Mouse (Mus musculus): ENCODE measurements around the gene Ooep. TPM values are rescaled to one million over a fixed set of nuclear protein-coding genes. Genes with fewer than 3 reads are reported as not detected.
A peak's percentile ranks its signal among the peaks of the same experiment; 100 is the strongest.
"Not testable (repeated sequence)": the region's sequence is repeated elsewhere in the genome, so short reads cannot be mapped to it uniquely, and the experiment has no call there.

Ooep gene
- polyA plus RNA-seq, 1 experiment from 2014 or later, result 0.12 TPM

GRCm38 (mm10) chr9:78349141-78349540 lies 29.4 kb downstream of the Ooep start:
- ATAC-seq (replicated peaks; ENCODE audit: low FRiP score); H3K27me3 ChIP-seq (replicated peaks; ENCODE audit: control insufficient read depth, insufficient read depth, low read length); H3K4me1 ChIP-seq (replicated peaks; ENCODE audit: control insufficient read depth, insufficient read depth, low read length); H3K9me3 ChIP-seq (ENCODE audit: control insufficient read depth, low read length); H3K9ac ChIP-seq (ENCODE audit: low read depth, low read length); H3K36me3 ChIP-seq (ENCODE audit: control insufficient read depth, insufficient read depth, low read length); H3K4me2 ChIP-seq; H3K27ac ChIP-seq (ENCODE audit: low read depth, low read length); H3K4me3 ChIP-seq (ENCODE audit: low read depth, low read length); DNase-seq (ENCODE audit: low spot score): not testable (repeated sequence)
- WGBS, result 68% methylated on average over 3 of the region's 3 CpGs

GRCm38 (mm10) chr9:78348206-78349004 lies 30.1 kb downstream of the Ooep start:
- not testable (repeated sequence) for H3K9ac ChIP-seq (ENCODE audit: low read depth, low read length); H3K9me3 ChIP-seq (ENCODE audit: control insufficient read depth, low read length); H3K4me1 ChIP-seq (replicated peaks; ENCODE audit: control insufficient read depth, insufficient read depth, low read length); DNase-seq (ENCODE audit: low spot score); H3K27me3 ChIP-seq (replicated peaks; ENCODE audit: control insufficient read depth, insufficient read depth, low read length); H3K4me3 ChIP-seq (ENCODE audit: low read depth, low read length); ATAC-seq (replicated peaks; ENCODE audit: low FRiP score); H3K27ac ChIP-seq (ENCODE audit: low read depth, low read length); H3K4me2 ChIP-seq; H3K36me3 ChIP-seq (ENCODE audit: control insufficient read depth, insufficient read depth, low read length)
- WGBS, result 50% methylated on average over 6 of the region's 6 CpGs

DNA sequence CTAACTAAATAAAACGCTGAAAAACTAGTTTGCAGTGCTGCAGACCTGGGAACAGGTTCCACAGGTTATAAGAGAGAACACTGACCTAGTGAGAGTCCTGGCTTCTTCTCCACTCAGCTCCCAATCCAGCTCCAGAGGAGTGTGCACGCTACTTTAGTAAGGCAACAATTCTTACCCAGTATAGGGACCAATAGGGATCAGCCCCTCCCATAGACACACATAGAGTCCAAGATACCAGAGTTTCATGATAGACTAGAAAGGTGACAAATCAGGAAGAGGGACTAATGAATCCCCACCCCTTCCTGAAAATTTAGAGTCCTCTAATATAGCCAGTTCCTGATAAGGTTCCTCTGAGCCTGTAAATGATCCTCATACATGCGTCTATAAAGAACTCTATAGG lies 31.5 kb downstream of the Ooep start:
- Histone ChIP-seq H3K9ac (ENCODE audit: low read depth, low read length) (no peak overlapping the region), H3K4me3 (ENCODE audit: low read depth, low read length) (no peak overlapping the region), H3K27ac (ENCODE audit: low read depth, low read length) (no peak overlapping the region), H3K36me3 (ENCODE audit: control insufficient read depth, insufficient read depth, low read length) (no peaks in the 10 kb centered on the region), H3K4me1 (replicated peaks; ENCODE audit: control insufficient read depth, insufficient read depth, low read length) (no peaks in the 10 kb centered on the region), H3K27me3 (replicated peaks; ENCODE audit: control insufficient read depth, insufficient read depth, low read length) (no peaks in the 10 kb centered on the region), H3K9me3 (ENCODE audit: control insufficient read depth, low read length) (no peaks in the 10 kb centered on the region), H3K4me2 (no peak overlapping the region)
- WGBS, result 56% methylated on average over 3 of the region's 3 CpGs
- no peak for ATAC-seq (replicated peaks; ENCODE audit: low FRiP score)
- no peak for DNase-seq (ENCODE audit: low spot score)

DNA sequence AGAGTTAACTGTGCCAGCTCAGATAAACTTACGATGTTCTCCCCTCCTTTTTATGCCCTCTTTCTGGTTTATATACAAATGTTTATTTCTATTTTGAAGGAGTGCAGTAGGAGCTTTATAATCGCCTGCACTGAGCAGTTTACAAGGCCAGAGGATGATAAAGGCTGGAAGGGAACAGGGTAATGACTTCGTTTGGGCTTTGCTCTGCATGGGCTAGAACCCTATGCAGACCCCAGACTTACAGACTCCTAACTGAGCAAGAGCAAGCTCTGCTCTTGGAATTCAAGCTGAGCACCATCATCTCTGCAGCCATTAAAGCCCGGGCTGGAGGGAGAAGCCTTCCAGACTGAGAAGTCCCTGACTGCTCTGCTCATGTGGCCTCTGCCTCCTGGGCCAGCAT lies 33.3 kb downstream of the Ooep start:
- not testable (repeated sequence) for H3K36me3 ChIP-seq (ENCODE audit: control insufficient read depth, insufficient read depth, low read length); ATAC-seq (replicated peaks; ENCODE audit: low FRiP score); DNase-seq (ENCODE audit: low spot score); H3K27me3 ChIP-seq (replicated peaks; ENCODE audit: control insufficient read depth, insufficient read depth, low read length); H3K9me3 ChIP-seq (ENCODE audit: control insufficient read depth, low read length); H3K4me3 ChIP-seq (ENCODE audit: low read depth, low read length); H3K9ac ChIP-seq (ENCODE audit: low read depth, low read length); H3K27ac ChIP-seq (ENCODE audit: low read depth, low read length); H3K4me2 ChIP-seq; H3K4me1 ChIP-seq (replicated peaks; ENCODE audit: control insufficient read depth, insufficient read depth, low read length)
- 49% methylated on average over 3 of the region's 4 CpGs for WGBS

DNA sequence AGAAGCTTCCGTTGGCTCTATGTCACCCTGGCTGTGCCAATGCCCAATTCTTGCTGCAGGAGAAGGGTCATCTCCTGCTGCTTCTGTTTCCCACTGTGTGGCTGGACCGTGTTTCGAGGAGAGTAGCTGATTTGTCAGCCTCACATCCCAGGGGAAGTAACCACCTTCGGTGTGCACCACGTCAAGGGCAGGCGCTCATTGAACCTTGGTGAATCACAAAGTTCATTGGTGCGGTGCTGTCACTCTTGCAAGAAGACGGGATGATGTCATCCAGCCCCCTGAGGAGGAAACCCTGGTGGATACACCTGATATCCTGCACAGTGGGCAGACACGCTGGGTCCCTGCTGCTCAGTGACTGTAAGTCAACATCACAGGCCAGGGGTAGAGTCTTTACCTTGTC lies 35.5 kb downstream of the Ooep start:
- H3K27ac ChIP-seq (ENCODE audit: low read depth, low read length); ATAC-seq (replicated peaks; ENCODE audit: low FRiP score); H3K4me2 ChIP-seq; H3K27me3 ChIP-seq (replicated peaks; ENCODE audit: control insufficient read depth, insufficient read depth, low read length); H3K9me3 ChIP-seq (ENCODE audit: control insufficient read depth, low read length); H3K9ac ChIP-seq (ENCODE audit: low read depth, low read length); H3K36me3 ChIP-seq (ENCODE audit: control insufficient read depth, insufficient read depth, low read length); DNase-seq (ENCODE audit: low spot score); H3K4me1 ChIP-seq (replicated peaks; ENCODE audit: control insufficient read depth, insufficient read depth, low read length); H3K4me3 ChIP-seq (ENCODE audit: low read depth, low read length): not testable (repeated sequence)
- WGBS, result 77% methylated on average over 9 of the region's 9 CpGs

GRCm38 (mm10) chr9:78342494-78342893 lies 36.0 kb downstream of the Ooep start:
- not testable (repeated sequence) for ATAC-seq (replicated peaks; ENCODE audit: low FRiP score); H3K9me3 ChIP-seq (ENCODE audit: control insufficient read depth, low read length)
- WGBS, result 79% methylated on average over 4 of the region's 4 CpGs

DNA sequence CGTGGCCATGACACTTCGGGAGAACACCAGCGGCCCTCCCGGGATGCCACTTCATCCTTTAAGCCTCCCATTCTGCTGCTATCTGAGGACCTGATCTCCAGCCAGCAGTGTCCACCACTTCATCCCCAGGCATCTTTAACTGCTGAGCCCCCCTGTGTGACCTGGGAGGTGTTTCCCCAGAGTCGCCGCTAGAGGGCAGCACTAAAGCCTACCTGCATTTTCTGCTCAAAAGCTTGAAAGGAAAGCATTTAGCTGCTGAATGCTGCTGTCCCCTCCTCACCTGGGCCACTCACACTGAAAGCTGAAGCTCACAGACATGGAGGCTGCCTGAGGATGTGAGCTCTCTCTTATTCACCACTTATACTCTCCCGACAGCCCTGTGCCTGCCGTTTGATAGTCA lies 38.2 kb downstream of the Ooep start:
- WGBS, result 12% methylated on average over 8 of the region's 8 CpGs
- H3K27ac ChIP-seq (ENCODE audit: low read depth, low read length); H3K9ac ChIP-seq (ENCODE audit: low read depth, low read length); H3K27me3 ChIP-seq (replicated peaks; ENCODE audit: control insufficient read depth, insufficient read depth, low read length); H3K4me1 ChIP-seq (replicated peaks; ENCODE audit: control insufficient read depth, insufficient read depth, low read length); H3K36me3 ChIP-seq (ENCODE audit: control insufficient read depth, insufficient read depth, low read length); H3K4me3 ChIP-seq (ENCODE audit: low read depth, low read length); H3K4me2 ChIP-seq; ATAC-seq (replicated peaks; ENCODE audit: low FRiP score); H3K9me3 ChIP-seq (ENCODE audit: control insufficient read depth, low read length): not testable (repeated sequence)
- DNase-seq (ENCODE audit: low spot score), result peak; percentile 42

More at GRCm38 (mm10) chr9:78342494-78342893, 36.0 kb downstream of the Ooep start:
- not testable (repeated sequence) for H3K36me3 ChIP-seq (ENCODE audit: control insufficient read depth, insufficient read depth, low read length); H3K4me3 ChIP-seq (ENCODE audit: low read depth, low read length); H3K27me3 ChIP-seq (replicated peaks; ENCODE audit: control insufficient read depth, insufficient read depth, low read length); H3K27ac ChIP-seq (ENCODE audit: low read depth, low read length); H3K9ac ChIP-seq (ENCODE audit: low read depth, low read length); H3K4me1 ChIP-seq (replicated peaks; ENCODE audit: control insufficient read depth, insufficient read depth, low read length); H3K4me2 ChIP-seq; DNase-seq (ENCODE audit: low spot score)

GRCm38 (mm10) chr9:78337050-78337449 lies 41.5 kb downstream of the Ooep start:
- not testable (repeated sequence) for ATAC-seq (replicated peaks; ENCODE audit: low FRiP score); H3K9ac ChIP-seq (ENCODE audit: low read depth, low read length); H3K4me1 ChIP-seq (replicated peaks; ENCODE audit: control insufficient read depth, insufficient read depth, low read length); H3K36me3 ChIP-seq (ENCODE audit: control insufficient read depth, insufficient read depth, low read length); H3K27ac ChIP-seq (ENCODE audit: low read depth, low read length); H3K27me3 ChIP-seq (replicated peaks; ENCODE audit: control insufficient read depth, insufficient read depth, low read length); H3K4me3 ChIP-seq (ENCODE audit: low read depth, low read length); H3K4me2 ChIP-seq; DNase-seq (ENCODE audit: low spot score); H3K9me3 ChIP-seq (ENCODE audit: control insufficient read depth, low read length)

- not testable (repeated sequence) for ATAC-seq (replicated peaks; ENCODE audit: low FRiP score)
These were observed 51.2 kb downstream of the Ooep start, which contains the start of gene Omt2b for GRCm38 (mm10) chr9:78327289-78327688. Omt2b (plus strand) TSS chr9:78327589.

More at GRCm38 (mm10) chr9:78327289-78327688, 51.2 kb downstream of the Ooep start, which contains the start of gene Omt2b:
- H3K9ac ChIP-seq (ENCODE audit: low read depth, low read length); H3K27me3 ChIP-seq (replicated peaks; ENCODE audit: control insufficient read depth, insufficient read depth, low read length); DNase-seq (ENCODE audit: low spot score); H3K9me3 ChIP-seq (ENCODE audit: control insufficient read depth, low read length); H3K27ac ChIP-seq (ENCODE audit: low read depth, low read length); H3K4me2 ChIP-seq; H3K36me3 ChIP-seq (ENCODE audit: control insufficient read depth, insufficient read depth, low read length); H3K4me3 ChIP-seq (ENCODE audit: low read depth, low read length); H3K4me1 ChIP-seq (replicated peaks; ENCODE audit: control insufficient read depth, insufficient read depth, low read length): not testable (repeated sequence)
- WGBS, result 56% methylated on average over 1 of the region's 1 CpGs

All from liver, embryonic 11.5 days (tissue).